Mouse (Mus musculus) megakaryocyte, embryonic 14.5 days (primary cell): ENCODE measurements around the gene Eif3i.

ENCODE experiments used
- FLI1 ChIP-seq: IDR thresholded peaks from 2 replicates; pipeline ENCODE4 v1.6.1; 2012; ENCODE audit warnings: low read length, inconsistent platforms, mixed read lengths
- GATA1 ChIP-seq: IDR thresholded peaks from 3 replicates; pipeline ENCODE4 v1.6.1; 2012; ENCODE audit warnings: mixed read lengths, low read length, inconsistent platforms, borderline replicate concordance

GRCm38 (mm10) chr4:129639221-129639620 lies 38.8 kb upstream of the Eif3i start:
- no peak for TF ChIP-seq GATA1
- no peak for TF ChIP-seq FLI1
